Mouse (Mus musculus): ENCODE data around the gene Prpf40b. TPM values are rescaled to one million over a fixed set of nuclear protein-coding genes. Genes with fewer than 3 reads are reported as not detected.

Gene Prpf40b
- total RNA-seq (2012; rRNA removed) (21.6 and 24.7 TPM in 2 replicates), polyA plus RNA-seq (2012; ENCODE audit: insufficient read depth in 1 of 2, insufficient read length in 2 of 2, low read depth in 1 of 2, low replicate concordance in 2 of 2, missing spikeins in 1 of 2) (10 to 100 TPM in 1 of 2 experiments, not detected in 1; 46.4 TPM)

DNA sequence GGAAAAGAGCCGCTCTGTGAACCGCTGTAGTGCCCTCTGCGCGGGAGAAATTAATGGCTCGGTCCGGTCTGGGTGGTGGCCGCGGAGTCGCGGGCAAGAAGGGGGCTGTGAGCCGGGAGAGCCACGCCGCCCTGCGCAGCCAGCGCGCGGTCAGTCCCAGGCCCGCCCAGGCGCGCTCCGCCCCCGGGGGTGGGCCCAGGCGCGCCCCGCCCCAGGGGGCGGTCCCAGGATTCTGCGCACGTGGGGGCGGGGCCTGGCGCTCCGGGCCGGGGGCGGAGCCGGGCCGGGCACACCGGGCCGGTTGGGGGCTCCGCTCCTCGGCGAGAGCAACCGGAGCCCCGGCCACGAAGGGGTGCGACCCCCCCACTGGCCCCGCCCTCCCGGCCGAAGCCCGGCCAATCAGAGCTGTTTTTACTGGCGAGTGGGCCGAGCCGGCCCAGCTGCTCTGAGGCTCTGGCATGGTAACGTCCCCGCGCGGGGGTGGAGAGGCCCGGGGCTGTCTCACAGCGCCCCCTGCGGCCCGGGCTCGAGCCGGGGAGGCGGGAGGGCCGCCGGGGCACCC lies at the start of gene Prpf40b:
Gene Prpf40b, plus strand, starts transcription at position 275 of the 562 bp plus-strand sequence.
- peak within 1 kb of the TSS; percentile 50 for H3K27ac ChIP-seq (ENCODE audit: control insufficient read depth, low read depth, low read length)
- H3K79me2 ChIP-seq (ENCODE audit: control insufficient read depth, insufficient read depth, low read length, poor library complexity): peaks cover 1% of the 10 kb centered on the region
- H3K4me1 ChIP-seq (ENCODE audit: control insufficient read depth in 1 of 2, insufficient read depth in 2 of 2, low read length in 2 of 2): peaks cover 2 to 5% of the 10 kb centered on the region in 2 experiments; a peak in 1 of 4 replicates
- peak; percentile 93 for DNase-seq (ENCODE audit: low read depth, low spot score)
- peaks cover 0 to 5% of the 10 kb centered on the region in 2 experiments; a peak in 1 of 4 replicates for H3K36me3 ChIP-seq (ENCODE audit: control insufficient read depth in 1 of 2, insufficient read depth in 2 of 2, low read length in 2 of 2)
- peak within 1 kb of the TSS; percentile 88 for H3K9ac ChIP-seq (ENCODE audit: control insufficient read depth, low read depth, low read length, poor library complexity, severe bottlenecking)
- H3K9me3 ChIP-seq (replicated peaks; ENCODE audit: insufficient read depth, low read length): no peaks in the 10 kb centered on the region
- peak within 1 kb of the TSS; percentile 73 to 84 for H3K4me3 ChIP-seq (ENCODE audit: control insufficient read depth in 1 of 2, insufficient read depth in 1 of 2, low read depth in 2 of 2, low read length in 2 of 2)
- H3K27me3 ChIP-seq (ENCODE audit: control insufficient read depth in 1 of 2, insufficient read depth in 2 of 2, low read length in 2 of 2): peaks cover 4 to 5% of the 10 kb centered on the region in 2 experiments
- TF ChIP-seq NELFE (IDR thresholded peaks at IDR 0.05; ENCODE audit: low read depth, low read length): peak; percentile 82
- no peak; the same call in 1 of the 2 replicates for TF ChIP-seq SMC3 (IDR thresholded peaks at IDR 0.05; ENCODE audit: low read depth, low read length)
- no peak for TF ChIP-seq JUND (IDR thresholded peaks at IDR 0.05; ENCODE audit: low read depth, low read length)
- 0 out of 2 replicates have a peak, but pooled peaks have one; percentile 21 for TF ChIP-seq ETS1 (IDR thresholded peaks at IDR 0.05; ENCODE audit: low read depth, low read length)
- no peak for TF ChIP-seq ELF1 (IDR thresholded peaks at IDR 0.05; ENCODE audit: low read depth, low read length)
- peak; percentile 81 for TF ChIP-seq MXI1 (IDR thresholded peaks at IDR 0.05; ENCODE audit: low read depth, low read length)
- no peak for TF ChIP-seq UBTF (IDR thresholded peaks at IDR 0.05; ENCODE audit: borderline replicate concordance, insufficient read depth, low read depth, low read length)
- no peak for TF ChIP-seq ZKSCAN1 (IDR thresholded peaks at IDR 0.05; ENCODE audit: low read depth, low read length)
- TF ChIP-seq RCOR1 (IDR thresholded peaks at IDR 0.05; ENCODE audit: low read depth, low read length): no peak
- TF ChIP-seq SIN3A (IDR thresholded peaks at IDR 0.05; ENCODE audit: low read length): peak; percentile 66
- TF ChIP-seq HCFC1 (IDR thresholded peaks at IDR 0.05; ENCODE audit: low read depth, low read length): peak; percentile 85
- TF ChIP-seq E2F4 (IDR thresholded peaks at IDR 0.05; ENCODE audit: borderline replicate concordance, low read depth, low read length): no peak; the same call in 1 of the 2 replicates
- peak; percentile 64 for TF ChIP-seq USF1 (IDR thresholded peaks at IDR 0.05; ENCODE audit: low read depth, low read length)
- TF ChIP-seq ZC3H11A (IDR thresholded peaks at IDR 0.05; ENCODE audit: low read depth, low read length): no peak
- no peak for TF ChIP-seq GABPA (IDR thresholded peaks at IDR 0.05; ENCODE audit: low read depth, low read length)
- peak; percentile 39; the same call in 1 of the 2 replicates for TF ChIP-seq TCF12 (IDR thresholded peaks at IDR 0.05; ENCODE audit: low read depth, low read length)
- TF ChIP-seq MYB (IDR thresholded peaks at IDR 0.05; ENCODE audit: low read depth, low read length): no peak
- no peak for TF ChIP-seq EP300 (IDR thresholded peaks at IDR 0.05; ENCODE audit: low read depth in 1 of 2, low read length in 2 of 2)
- TF ChIP-seq POLR2AphosphoS5 (IDR thresholded peaks at IDR 0.05; ENCODE audit: borderline replicate concordance, low read depth, low read length): no peak
- TF ChIP-seq CHD2 (IDR thresholded peaks at IDR 0.05; ENCODE audit: low read length): no peak
- TF ChIP-seq CTCF (IDR thresholded peaks at IDR 0.05 in 2 of 3, conservative IDR thresholded peaks at IDR 0.05 in 1 of 3; ENCODE audit: control insufficient read depth in 1 of 3, insufficient read depth in 1 of 3, low read depth in 2 of 3, low read length in 3 of 3, poor library complexity in 1 of 3, severe bottlenecking in 1 of 3): peak in 2 of 3 experiments; percentile 57 to 73; a peak in 5 of 6 replicates
- no peak for TF ChIP-seq RAD21 (IDR thresholded peaks at IDR 0.05; ENCODE audit: low read depth, low read length)
- no peak for TF ChIP-seq TAL1 (IDR thresholded peaks at IDR 0.05; ENCODE audit: low read length)
- no peak for TF ChIP-seq MAFK (IDR thresholded peaks at IDR 0.05; ENCODE audit: borderline replicate concordance, low read depth, low read length)
- peak; percentile 71 for TF ChIP-seq NRF1 (IDR thresholded peaks at IDR 0.05; ENCODE audit: insufficient read depth, low read depth, low read length, poor library complexity, severe bottlenecking)
- TF ChIP-seq KAT2A (conservative IDR thresholded peaks at IDR 0.05; ENCODE audit: low read depth, low read length): no peak; the same call in 1 of the 2 replicates
- peak; percentile 56 for TF ChIP-seq MAX (IDR thresholded peaks at IDR 0.05; ENCODE audit: low read length)
- TF ChIP-seq MEF2A (IDR thresholded peaks at IDR 0.05; ENCODE audit: extremely low read depth, insufficient replicate concordance, low read depth, low read length, poor library complexity, severe bottlenecking): 0 out of 2 replicates have a peak, but pooled peaks have one; percentile 17
- TF ChIP-seq MYC (IDR thresholded peaks at IDR 0.05; ENCODE audit: low read depth, low read length): no peak
- TF ChIP-seq TBP (IDR thresholded peaks at IDR 0.05; ENCODE audit: low read depth, low read length): no peak
- peak; percentile 65 to 83; a peak in 3 of 4 replicates for TF ChIP-seq POLR2A (IDR thresholded peaks at IDR 0.05; ENCODE audit: control insufficient read depth in 1 of 2, insufficient read depth in 1 of 2, low read depth in 1 of 2, low read length in 2 of 2, poor library complexity in 1 of 2)
- no peak; the same call in 1 of the 2 replicates for TF ChIP-seq BHLHE40 (IDR thresholded peaks at IDR 0.05; ENCODE audit: borderline replicate concordance, low read depth, low read length)
- no peak for TF ChIP-seq GATA1 (IDR thresholded peaks at IDR 0.05; ENCODE audit: low read depth, low read length)
- TF ChIP-seq USF2 (IDR thresholded peaks at IDR 0.05; ENCODE audit: borderline replicate concordance in 1 of 2, insufficient read depth in 1 of 2, low read depth in 1 of 2, low read length in 2 of 2): no peak
- TF ChIP-seq POLR2AphosphoS2 (IDR thresholded peaks at IDR 0.05; ENCODE audit: low read length): peak; percentile 51; the same call in 1 of the 2 replicates
